Comparison of ENCODE assay signal across 11 mouse cellular contexts in genomic region chr1:84851512-84852235, GRCm38 (mm10). TPM values are rescaled to one million over a fixed set of nuclear protein-coding genes. Genes with fewer than 3 reads are reported as not detected.
A peak's percentile ranks its signal among the peaks of the same experiment; 100 is the strongest.
DNase-seq lines count a peak whose midpoint lies in the region; ATAC-seq and TF ChIP-seq lines count a peak whose summit lies in the region.
"Had no signal": no experiment of that assay in that cellular context is flagged by ENCODE, and none has a peak within 500 bp of the region (broad histone marks: within the 10 kb centered on the region; RNA-seq: fewer than 3 reads in every experiment).

No protein-coding gene starts in this region.

- ATAC-seq in liver, embryonic 16.5 days (ENCODE audit: low read depth): peak; percentile 84
- no peak for ATAC-seq in hindbrain, embryonic 16.5 days

- H3K27ac ChIP-seq in ES-E14 (ENCODE audit: insufficient read depth, low read depth, low read length, poor library complexity, severe bottlenecking): peak overlapping the region; percentile 74
- H3K27ac ChIP-seq in liver, embryonic 16.5 days (ENCODE audit: low read length): peak overlapping the region; percentile 71
- no peak overlapping the region for H3K27ac ChIP-seq in hindbrain, embryonic 16.5 days (ENCODE audit: low read depth, low read length)
- H3K27ac ChIP-seq: hindbrain, embryonic 15.5 days; limb, embryonic 15.5 days had no signal

- H3K4me1 ChIP-seq in ES-E14 (ENCODE audit: control insufficient read depth in 2 of 2, insufficient read depth in 2 of 2, low read length in 2 of 2, poor library complexity in 1 of 2): peaks cover 21 to 28% of the 10 kb centered on the region in 2 experiments
- peaks cover 18% of the 10 kb centered on the region for H3K4me1 ChIP-seq in liver, embryonic 16.5 days (ENCODE audit: control insufficient read depth, low read depth, low read length)
- H3K4me1 ChIP-seq in hindbrain, embryonic 16.5 days (ENCODE audit: control insufficient read depth, insufficient read depth, low read depth, low read length): no peaks in the 10 kb centered on the region
- H3K4me1 ChIP-seq: hindbrain, embryonic 15.5 days; limb, embryonic 15.5 days had no signal

- 28% methylated on average over 9 of the region's 9 CpGs for WGBS in liver, embryonic 16.5 days (ENCODE audit: insufficient replicate concordance)
- 39% methylated on average over 9 of the region's 9 CpGs for WGBS in hindbrain, embryonic 16.5 days

- peak; percentile 9 for DNase-seq in cerebellum, adult 9-11 months
- DNase-seq in cerebellum, postnatal 4 days (ENCODE audit: low spot score in 2 of 2): no peak
- no peak for DNase-seq in ES-E14 (ENCODE audit: low read depth, low spot score)
- DNase-seq in kidney, adult 8-10 months: peak; percentile 78 to 82
- DNase-seq in layer of hippocampus, postnatal 14 days (ENCODE audit: low spot score in 2 of 2): no peak
- no peak for DNase-seq in gastrocnemius, adult 8-10 months (ENCODE audit: low spot score in 2 of 2)

- peaks cover 2% of the 10 kb centered on the region; the same call in 1 of the 2 replicates for H3K36me3 ChIP-seq in ES-E14 (ENCODE audit: control insufficient read depth, insufficient read depth, low read length, poor library complexity, severe bottlenecking)
- H3K36me3 ChIP-seq in liver, embryonic 16.5 days (ENCODE audit: control insufficient read depth, insufficient read depth): no peaks in the 10 kb centered on the region
- no peaks in the 10 kb centered on the region for H3K36me3 ChIP-seq in hindbrain, embryonic 16.5 days (ENCODE audit: control insufficient read depth, insufficient read depth, low read length)
- H3K36me3 ChIP-seq: hindbrain, embryonic 15.5 days had no signal

- H3K9ac ChIP-seq in ES-E14 (ENCODE audit: insufficient read depth, low read depth, low read length, poor library complexity, severe bottlenecking): peak overlapping the region; percentile 59; the same call in 1 of the 2 replicates
- no peak overlapping the region for H3K9ac ChIP-seq in liver, embryonic 16.5 days (ENCODE audit: low read depth, low read length)
- H3K9ac ChIP-seq in hindbrain, embryonic 16.5 days (ENCODE audit: low read depth, low read length): no peak overlapping the region
- H3K9ac ChIP-seq: hindbrain, embryonic 15.5 days; limb, embryonic 15.5 days had no signal

- in situ Hi-C loops in ES-E14 (cut with MboI; ENCODE audit: low sequenced_read_pairs in 2 of 2, unreplicated experiment in 2 of 2): no loop called here

- H3K4me3 ChIP-seq in ES-E14 (ENCODE audit: insufficient read depth in 1 of 2, low read depth in 1 of 2, low read length in 2 of 2, poor library complexity in 1 of 2, severe bottlenecking in 1 of 2): no peak overlapping the region
- no peak overlapping the region for H3K4me3 ChIP-seq in liver, embryonic 16.5 days (ENCODE audit: low read depth, low read length)
- no peak overlapping the region for H3K4me3 ChIP-seq in hindbrain, embryonic 16.5 days (ENCODE audit: low read length)
- H3K4me3 ChIP-seq: hindbrain, embryonic 15.5 days; limb, embryonic 15.5 days; myocyte had no signal

- H3K27me3 ChIP-seq in liver, embryonic 16.5 days (ENCODE audit: control insufficient read depth, insufficient read depth, low read depth, low read length): no peaks in the 10 kb centered on the region
- no peaks in the 10 kb centered on the region for H3K27me3 ChIP-seq in hindbrain, embryonic 16.5 days (replicated peaks; ENCODE audit: control insufficient read depth, insufficient read depth, low read length)
- H3K27me3 ChIP-seq: hindbrain, embryonic 15.5 days; limb, embryonic 15.5 days had no signal

- peak overlapping the region; percentile 1; the same call in 1 of the 2 replicates for H3K4me2 ChIP-seq in liver, embryonic 16.5 days (ENCODE audit: low read depth, low read length)
- no peak overlapping the region for H3K4me2 ChIP-seq in hindbrain, embryonic 16.5 days (ENCODE audit: low read length)
- H3K4me2 ChIP-seq: hindbrain, embryonic 15.5 days; limb, embryonic 15.5 days had no signal

- no peaks in the 10 kb centered on the region for H3K9me3 ChIP-seq in ES-E14 (ENCODE audit: control insufficient read depth, insufficient read depth, low read depth, low read length)
- H3K9me3 ChIP-seq in liver, embryonic 16.5 days (replicated peaks; ENCODE audit: control insufficient read depth, low read length): no peaks in the 10 kb centered on the region
- H3K9me3 ChIP-seq in hindbrain, embryonic 16.5 days (ENCODE audit: control insufficient read depth, low read length): no peaks in the 10 kb centered on the region
- H3K9me3 ChIP-seq: hindbrain, embryonic 15.5 days; limb, embryonic 15.5 days had no signal

TF ChIP-seq in ES-E14, 5 proteins besides CTCF, POLR2A, EP300 and RAD21:
- TF ChIP-seq ZC3H11A (IDR thresholded peaks at IDR 0.05; ENCODE audit: borderline replicate concordance, low read depth, low read length) (no peak), ZNF384 (IDR thresholded peaks at IDR 0.05; ENCODE audit: low read depth, low read length) (no peak), CHD2 (IDR thresholded peaks at IDR 0.05; ENCODE audit: low read depth, low read length) (no peak), HCFC1 (IDR thresholded peaks at IDR 0.05; ENCODE audit: borderline replicate concordance, insufficient read depth, low read length) (no peak), MAFK (IDR thresholded peaks at IDR 0.05; ENCODE audit: insufficient read depth, low read depth, low read length) (no peak)
TF ChIP-seq in ES-E14: peak in this region for 0.

RNA-seq across cellular contexts. Expression of gene Trip12, which starts 11.4 kb away (rescaled TPM):
- total RNA-seq in ES-E14 (2012; rRNA removed): 368 and 425 TPM in 2 replicates
- polyA plus RNA-seq in liver, embryonic 16.5 days (2015; fragmentation: Nextera tagmentation; extraction: Ambion mirVana): 31.6 and 32.0 TPM in 2 replicates
- 100 to 1,000 TPM; 193 to 208 TPM for total RNA-seq in layer of hippocampus, postnatal 14 days (2021)
- 37.6 and 44.9 TPM in 2 replicates for polyA plus RNA-seq in hindbrain, embryonic 16.5 days (2015; fragmentation: Nextera tagmentation; extraction: Ambion mirVana)
- total RNA-seq in gastrocnemius, adult 8-10 months (2022): 100 to 1,000 TPM; 184 to 209 (median 202) TPM

RNA-seq across cellular contexts. Expression of gene Fbxo36, which starts 12.0 kb away (rescaled TPM):
- total RNA-seq in ES-E14 (2012; rRNA removed): 3.1 and 4.3 TPM in 2 replicates
- polyA plus RNA-seq in liver, embryonic 16.5 days (2015; fragmentation: Nextera tagmentation; extraction: Ambion mirVana): 4.4 and 6.6 TPM in 2 replicates
- 1 to 10 TPM; 1.9 to 2.5 TPM for total RNA-seq in layer of hippocampus, postnatal 14 days (2021)
- polyA plus RNA-seq in hindbrain, embryonic 16.5 days (2015; fragmentation: Nextera tagmentation; extraction: Ambion mirVana): 6.1 and 7.6 TPM in 2 replicates
- total RNA-seq in gastrocnemius, adult 8-10 months (2022): 1 to 10 TPM; 1.6 to 4.5 (median 3.0) TPM

Comparison
In these comparisons a context has a peak if more than half of its experiments do, and no peak if none do; other contexts are left out.
1. DNase-seq: peak in cerebellum, adult 9-11 months (single experiment) and kidney, adult 8-10 months (2 of 2); none in cerebellum, postnatal 4 days (0 of 2), ES-E14 (single experiment), layer of hippocampus, postnatal 14 days (0 of 2) and gastrocnemius, adult 8-10 months (0 of 2).